Mouse (Mus musculus): Measurements from ENCODE around the gene Zfp507.

The Zfp507 gene

DNA sequence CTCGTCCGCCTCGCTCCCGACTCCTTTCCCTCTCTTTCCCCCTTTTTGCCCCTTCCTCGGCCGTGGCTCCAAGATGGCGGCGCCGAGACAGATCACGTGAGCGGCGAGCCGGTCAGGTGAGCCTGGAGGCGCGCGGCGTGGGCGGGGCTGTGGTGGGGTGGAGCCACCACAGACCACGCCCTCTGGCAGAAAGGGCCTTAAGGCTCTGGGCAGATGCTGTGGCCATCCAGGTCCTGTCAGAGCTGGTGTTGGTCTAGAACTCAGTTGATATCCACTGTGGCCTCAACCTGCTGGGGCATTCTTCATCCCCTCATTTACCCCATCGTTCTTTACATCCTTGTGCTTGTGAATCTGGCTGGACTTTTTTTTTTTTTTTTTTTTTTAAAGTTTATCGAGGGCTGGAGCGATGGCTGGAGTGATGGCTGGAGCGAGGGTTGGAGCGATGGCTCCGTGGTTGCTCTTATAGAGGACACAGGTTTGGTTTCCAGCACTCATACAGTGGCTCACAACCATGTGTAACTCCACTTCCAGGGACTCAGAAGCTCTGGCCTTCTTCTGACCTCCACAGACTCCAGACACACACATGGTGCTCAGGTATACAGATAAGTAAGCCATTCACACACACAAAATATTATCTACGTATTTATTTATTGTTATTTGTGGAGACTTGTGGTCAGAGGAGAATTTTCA, at the start of gene Zfp507:
Zfp507 (minus strand) TSS at position 98 of the 690 bp plus-strand sequence.
- DNase-seq (ENCODE audit: low spot score in 2 of 2) = peak; percentile 79 to 88

DNA sequence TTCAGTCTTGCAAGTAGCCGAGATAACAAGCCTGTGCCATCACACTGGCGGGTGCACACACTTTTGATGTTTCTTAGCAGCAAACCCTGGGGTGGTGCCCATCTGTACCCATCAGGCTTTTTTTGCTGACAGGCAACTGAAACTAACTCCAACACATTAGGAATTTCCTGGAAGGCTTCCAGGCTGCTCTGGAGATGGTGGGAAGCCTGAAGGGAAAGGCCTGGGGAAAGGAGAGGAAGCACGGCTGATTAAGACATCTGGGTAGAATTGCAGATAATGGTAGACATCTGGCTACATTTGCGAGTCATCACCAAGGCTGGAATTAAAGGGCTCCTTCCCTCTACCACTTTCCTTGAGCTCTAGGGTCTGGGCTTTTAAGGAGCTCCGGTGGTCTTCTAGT, 47.6 kb upstream of the Zfp507 start:
- no peak for DNase-seq (ENCODE audit: low spot score in 2 of 2)

DNA sequence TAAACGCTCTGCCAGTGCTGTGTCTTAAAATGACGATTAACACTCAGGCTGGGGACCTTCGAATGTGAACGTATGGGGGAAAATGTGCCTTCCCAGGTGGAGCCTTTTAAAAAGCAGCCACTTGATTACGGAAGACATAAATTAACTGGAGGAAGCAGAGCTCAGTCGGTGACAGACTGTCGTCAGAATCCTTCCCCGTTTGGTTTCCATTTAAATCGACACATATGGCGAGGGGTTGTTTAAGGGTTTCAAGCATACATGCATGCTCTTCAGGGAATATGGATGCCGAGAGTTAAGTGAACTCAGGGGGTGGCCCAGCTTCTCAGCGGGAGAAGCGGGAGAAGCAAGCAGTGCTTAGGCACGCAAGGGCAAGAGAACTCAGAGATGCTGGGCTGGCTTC, 45.7 kb upstream of the Zfp507 start:
- no peak for DNase-seq (ENCODE audit: low spot score in 2 of 2)

DNA sequence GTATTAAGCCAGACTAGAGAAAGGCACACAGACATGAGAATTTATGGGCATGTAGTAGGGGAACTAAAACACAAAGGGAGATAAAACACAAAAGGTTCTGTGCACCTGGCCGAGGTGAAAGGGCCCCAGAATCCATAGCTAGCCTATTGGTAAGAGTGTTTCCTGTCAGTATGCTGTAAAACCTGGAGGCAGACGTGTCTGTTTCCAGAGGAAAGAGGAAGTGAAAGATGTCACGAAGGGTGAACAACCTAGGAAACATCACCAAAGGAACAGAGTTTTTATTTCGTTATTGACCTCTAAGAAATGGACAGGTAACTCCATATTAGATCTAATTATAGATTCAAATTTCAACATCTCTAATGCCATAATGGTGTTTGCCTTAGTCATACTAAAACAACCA, 37.7 kb upstream of the Zfp507 start:
- no peak for DNase-seq (ENCODE audit: low spot score in 2 of 2)

DNA sequence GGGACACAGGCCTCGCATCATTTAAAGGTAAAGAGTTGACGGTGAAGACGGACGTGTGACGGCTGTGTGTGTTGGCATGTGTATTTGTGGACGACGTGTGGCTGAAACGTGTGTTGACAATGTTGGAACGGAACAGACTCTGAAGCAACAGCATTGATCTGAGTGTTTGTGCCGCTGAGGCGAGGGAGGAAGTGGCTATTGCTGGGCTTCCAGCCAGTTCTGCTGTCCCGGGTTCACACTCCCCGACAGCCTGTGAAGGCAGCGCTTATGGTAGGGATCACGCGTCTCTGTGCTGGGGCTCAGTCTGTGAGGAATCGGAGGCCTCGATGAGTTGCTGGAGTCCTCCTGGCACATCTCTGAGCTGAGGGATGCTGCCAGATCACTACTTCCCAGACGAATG, 34.0 kb upstream of the Zfp507 start:
- peak; percentile 24 to 35 for DNase-seq (ENCODE audit: low spot score in 2 of 2)

DNA sequence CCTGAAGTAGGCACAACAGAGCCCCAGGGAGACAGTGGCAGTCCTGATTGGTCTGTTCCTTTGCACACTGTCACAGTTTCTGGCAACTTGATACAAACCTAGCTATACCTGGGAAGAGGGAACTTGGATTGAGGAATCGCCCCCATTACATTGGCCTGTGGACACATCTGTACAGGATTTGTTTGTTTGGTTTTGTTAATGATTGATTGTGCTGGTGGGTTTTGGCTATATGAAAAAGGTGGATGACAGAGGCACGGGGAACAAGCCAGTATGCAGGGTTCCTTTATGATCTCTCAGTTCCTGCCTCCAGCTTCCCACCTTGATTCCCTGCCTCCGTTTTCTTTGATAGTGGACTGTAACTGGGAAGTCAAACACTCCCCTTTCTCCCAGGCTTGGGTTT, 33.6 kb upstream of the Zfp507 start:
- no peak for DNase-seq (ENCODE audit: low spot score in 2 of 2)

DNA sequence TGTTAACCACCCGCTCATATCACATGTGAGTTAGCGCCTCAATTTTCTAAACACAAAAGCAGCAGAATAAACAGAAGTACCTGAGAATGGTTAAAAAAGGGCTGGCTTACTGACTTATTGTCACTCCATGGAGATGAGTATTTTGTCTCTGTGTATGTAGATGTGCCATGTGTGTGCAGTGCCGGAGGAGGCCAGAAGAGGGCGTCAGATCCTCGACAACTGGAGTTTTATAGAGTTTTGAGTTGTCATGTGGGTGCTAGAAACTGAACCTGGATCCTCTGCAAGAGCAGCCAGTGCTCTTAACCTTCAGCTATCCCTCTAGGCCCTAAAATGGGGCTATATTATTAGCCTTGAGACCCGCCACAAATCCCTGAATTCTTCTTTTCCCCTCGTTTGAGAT, 27.3 kb upstream of the Zfp507 start:
- DNase-seq (ENCODE audit: low spot score in 2 of 2) = no peak

DNA sequence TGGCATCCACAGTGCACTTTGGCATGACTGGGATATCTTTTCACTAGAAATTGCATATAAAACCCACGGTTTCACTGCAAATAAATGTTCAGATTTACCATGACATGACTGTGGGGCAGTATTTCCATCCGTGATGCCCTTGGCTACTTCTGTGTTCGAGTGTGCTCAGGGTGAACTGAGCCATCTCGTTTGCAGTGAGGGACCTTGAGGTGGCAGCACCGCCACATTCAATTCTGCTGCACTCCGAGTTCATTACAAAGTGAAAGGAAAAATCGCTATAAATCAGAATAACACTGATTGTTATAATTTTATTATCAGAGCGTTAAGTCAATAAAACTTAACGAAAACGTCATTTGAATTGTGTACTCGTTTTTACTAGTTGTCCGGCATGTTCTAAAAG, 21.1 kb upstream of the Zfp507 start:
- no peak for DNase-seq (ENCODE audit: low spot score in 2 of 2)

DNA sequence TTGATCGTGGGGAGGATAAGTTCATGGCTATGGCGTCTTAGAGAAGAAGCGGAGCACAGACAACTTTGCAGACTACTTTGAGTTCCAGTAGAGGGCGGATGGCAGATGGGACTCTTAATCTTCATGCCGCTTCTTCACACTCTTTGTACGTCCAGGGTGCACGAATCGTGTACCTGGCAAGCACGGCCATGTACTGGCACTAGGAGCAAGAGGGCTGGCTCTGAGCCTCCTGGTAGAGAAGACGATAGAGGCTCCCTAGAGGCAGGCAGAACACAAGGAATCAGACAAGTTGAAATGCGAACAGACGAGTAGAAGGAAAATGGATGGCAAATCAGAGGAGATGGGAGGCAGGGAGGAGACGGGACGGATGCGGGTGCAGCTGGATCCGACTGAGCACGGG, 19.5 kb upstream of the Zfp507 start:
- no peak for DNase-seq (ENCODE audit: low spot score in 2 of 2)

DNA sequence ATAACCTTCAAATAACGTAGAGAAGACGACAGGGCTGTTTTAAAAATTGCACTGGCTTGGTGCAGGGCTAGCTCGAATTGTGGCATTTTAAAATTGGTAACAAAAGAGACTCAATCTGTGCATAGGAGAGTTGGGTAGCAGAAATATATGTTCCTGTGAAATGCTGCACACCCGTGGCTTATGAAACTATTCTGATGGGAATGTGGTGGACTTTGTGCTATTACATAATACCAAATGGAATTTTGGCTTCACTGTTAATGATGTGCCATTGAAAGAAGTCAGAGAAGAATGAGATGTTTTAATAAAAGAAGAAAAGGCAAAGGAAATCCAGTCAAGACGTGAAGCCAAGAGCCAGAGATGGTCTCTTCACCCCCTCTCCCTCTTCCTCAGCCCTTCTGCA, 18.6 kb upstream of the Zfp507 start:
- DNase-seq (ENCODE audit: low spot score in 2 of 2) = no peak

DNA sequence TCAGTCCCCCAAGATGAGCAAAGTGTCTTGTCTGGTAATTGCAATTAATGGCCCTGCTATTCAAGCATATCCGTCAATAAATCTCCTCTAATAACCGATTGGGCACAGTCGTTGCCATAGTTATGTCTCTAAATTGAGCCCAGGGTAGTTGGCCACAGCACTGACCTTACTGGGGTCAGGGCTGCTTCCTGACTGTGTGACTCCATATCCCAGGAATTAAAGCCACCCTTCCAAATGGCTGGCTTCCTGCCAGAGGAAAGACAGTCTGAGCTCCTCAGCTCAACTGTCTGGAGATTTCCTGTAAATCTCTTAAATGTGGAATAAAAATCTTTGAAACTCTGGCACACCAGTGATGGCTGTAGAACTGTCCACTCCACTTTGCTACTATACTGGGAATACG, 16.7 kb upstream of the Zfp507 start:
- DNase-seq (ENCODE audit: low spot score in 2 of 2) = no peak

DNA sequence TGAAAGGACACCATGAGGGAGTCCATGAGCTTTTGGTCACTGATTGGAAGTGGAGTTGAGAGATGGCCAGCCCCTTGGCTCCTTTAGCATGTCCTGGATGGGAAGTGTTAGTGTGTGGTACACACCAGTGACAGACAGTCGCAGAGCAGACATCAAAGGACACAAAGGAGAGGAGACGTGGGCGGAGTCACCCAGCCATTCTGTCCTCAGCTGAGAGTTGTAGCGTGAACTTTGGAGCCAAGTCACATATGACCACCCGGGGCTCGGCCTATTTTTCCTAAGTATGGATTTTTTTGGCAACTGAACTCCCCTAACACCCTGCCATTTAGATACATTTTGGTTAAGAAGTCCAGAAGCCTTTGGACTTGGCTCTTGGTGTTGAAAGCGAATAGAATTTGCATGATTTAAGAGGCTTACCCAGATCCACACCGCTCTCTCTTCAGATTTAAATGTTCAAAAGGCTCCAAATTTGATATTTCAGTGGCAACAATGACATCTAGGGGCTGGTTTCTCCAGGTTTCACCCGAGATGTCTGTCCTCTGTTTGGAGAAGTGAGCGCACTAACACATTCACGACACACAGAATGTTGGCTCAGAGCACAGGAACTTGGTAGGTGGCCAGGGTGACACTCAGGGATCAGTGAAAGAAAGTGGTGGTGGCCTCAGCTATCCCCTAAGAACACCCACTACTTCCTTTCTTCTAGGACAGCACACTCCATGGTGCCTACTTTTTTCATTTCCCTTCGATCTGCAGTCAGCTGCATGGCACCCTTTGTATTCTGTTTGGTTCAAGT, 12.2 kb upstream of the Zfp507 start:
- no peak for DNase-seq (ENCODE audit: low spot score in 2 of 2)

DNA sequence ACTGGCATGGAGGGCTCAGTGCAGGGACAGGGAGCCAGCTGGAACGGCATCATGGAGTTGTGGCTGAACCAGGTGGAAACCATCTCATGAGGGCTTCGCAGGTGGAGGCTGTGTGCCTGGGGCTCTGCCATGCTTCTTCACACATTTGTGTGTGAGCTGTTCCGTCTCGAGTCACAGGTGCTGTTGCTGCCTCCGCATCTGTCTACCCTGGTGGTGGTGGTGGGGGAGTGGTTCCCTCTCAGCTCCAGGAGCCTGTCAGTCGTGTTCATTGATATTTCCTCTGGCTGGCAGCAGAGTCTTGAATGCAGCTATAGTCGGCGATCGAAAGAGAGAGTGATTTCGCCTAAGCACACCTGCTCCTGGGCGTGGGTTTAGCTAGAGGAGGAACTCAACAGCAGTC, 10.5 kb upstream of the Zfp507 start:
- no peak for DNase-seq (ENCODE audit: low spot score in 2 of 2)

DNA sequence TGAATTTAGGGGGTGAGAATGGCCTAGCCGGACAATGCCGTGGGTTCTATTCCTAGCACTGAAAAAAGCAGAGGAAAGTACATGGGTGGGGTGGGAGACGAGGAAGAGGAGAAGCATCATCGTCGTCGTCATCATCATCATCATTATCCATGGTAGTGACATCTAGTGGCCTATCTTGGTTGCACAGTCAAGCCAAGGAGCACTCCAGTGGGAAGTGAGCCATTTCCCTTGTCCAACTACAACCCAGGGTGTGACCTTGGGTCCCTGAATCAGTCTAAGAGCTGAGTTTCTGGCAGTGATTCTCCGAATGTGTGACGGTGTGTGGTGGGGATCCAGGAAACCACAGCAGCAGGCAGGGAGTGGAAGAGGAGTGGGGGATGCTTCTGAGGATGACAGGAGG, 7.9 kb upstream of the Zfp507 start:
- no peak for DNase-seq (ENCODE audit: low spot score in 2 of 2)

DNA sequence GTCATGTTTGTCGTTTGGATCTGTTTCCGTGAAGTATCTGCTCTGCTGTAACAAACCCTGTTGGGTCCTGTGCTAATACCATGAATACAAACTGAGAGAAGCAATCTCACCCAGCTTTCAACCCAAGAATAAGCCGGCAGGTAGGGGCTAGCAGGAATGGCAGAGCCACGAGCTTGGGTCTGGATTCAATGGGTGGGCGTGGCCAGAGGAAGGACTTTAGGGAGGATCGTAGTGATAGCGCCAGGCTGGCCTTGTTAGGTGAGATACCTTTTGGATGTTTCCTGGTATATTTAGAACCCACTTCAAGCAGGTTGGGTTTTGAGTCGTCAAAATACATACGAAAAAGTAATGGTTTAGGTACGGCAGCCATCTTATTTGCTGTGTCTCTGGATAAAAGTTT, 1.4 kb upstream of the Zfp507 start:
- no peak for DNase-seq (ENCODE audit: low spot score in 2 of 2)

DNA sequence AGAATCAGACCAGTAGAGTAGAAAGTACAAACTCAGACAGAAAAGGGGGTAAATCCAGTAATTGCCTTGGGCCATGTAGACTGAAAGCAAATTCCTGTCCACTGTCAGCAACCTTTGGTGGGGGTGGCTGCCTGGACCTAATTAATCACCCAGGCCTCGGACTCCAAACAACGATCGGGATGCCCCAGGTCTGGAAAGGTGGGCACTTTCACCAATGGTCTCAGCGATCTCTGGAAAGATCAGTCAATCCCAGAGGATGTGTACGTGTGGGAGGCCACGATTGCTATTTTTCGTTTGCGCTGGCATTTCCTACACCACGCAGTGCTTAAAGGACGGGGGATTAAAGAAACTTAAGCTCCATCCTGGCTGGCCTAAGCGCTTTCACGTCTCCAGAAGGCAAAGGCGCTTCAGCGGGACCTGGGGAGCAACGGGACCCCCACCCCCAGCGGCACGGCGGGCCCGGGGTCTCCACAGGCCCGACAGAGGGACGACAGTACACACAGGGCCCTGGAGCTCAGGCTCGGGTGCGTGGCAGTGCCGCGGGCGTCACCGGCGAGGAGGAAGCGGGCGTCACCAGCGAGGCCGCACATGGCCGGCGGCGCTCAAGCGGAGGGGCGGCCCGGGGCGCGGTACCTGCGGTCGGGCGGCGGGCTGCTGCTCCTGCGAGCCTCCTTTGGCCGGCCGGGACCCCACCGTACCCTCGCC, 450 bp downstream of the Zfp507 start:
- DNase-seq (ENCODE audit: low spot score in 2 of 2) = no peak

DNA sequence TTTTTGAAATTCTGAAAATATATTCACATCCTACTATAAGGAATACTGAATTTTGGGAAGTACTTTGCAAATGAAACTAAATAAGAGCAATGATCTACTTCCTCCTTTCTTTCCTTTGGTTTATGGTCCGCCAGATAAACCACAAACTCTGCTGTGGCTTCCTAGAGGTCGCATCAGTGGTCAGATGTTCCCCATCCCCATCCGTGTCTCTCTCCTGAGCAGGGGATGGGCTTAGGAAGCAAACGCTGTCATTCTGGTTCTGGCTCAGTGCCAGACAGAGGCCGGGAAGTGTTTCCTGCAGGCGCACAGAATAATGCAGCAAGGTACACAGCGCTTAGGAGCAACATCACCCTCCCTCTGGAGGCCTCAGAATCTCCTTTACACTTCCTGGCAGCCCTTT, 6.7 kb downstream of the Zfp507 start:
- no peak for DNase-seq (ENCODE audit: low spot score in 2 of 2)

DNA sequence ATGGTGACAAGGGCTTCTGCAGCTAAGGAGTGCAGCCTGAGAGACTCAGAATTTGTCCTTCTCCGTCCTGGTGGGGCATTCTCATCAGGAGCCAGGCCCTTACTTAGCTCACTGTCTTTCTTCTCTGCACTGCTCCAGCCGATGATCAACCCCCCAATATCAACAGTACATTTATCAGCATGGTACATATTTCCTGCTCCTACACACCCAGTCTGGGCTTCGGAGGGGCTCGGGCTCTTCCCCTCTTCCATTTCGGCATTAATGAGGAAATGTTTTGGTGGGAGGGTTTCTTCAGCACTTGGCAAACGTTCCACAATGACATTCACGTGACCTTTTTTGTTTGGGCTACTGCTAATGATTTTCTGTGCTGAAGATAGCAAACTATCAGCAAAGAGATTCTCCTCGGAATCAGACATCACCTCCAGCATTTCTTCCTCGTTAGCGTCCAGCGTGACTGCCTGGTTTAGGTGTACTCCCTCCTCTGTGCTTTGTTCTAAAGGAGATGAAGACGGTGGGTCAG, 8.6 kb downstream of the Zfp507 start:
- DNase-seq (ENCODE audit: low spot score in 2 of 2) = no peak

DNA sequence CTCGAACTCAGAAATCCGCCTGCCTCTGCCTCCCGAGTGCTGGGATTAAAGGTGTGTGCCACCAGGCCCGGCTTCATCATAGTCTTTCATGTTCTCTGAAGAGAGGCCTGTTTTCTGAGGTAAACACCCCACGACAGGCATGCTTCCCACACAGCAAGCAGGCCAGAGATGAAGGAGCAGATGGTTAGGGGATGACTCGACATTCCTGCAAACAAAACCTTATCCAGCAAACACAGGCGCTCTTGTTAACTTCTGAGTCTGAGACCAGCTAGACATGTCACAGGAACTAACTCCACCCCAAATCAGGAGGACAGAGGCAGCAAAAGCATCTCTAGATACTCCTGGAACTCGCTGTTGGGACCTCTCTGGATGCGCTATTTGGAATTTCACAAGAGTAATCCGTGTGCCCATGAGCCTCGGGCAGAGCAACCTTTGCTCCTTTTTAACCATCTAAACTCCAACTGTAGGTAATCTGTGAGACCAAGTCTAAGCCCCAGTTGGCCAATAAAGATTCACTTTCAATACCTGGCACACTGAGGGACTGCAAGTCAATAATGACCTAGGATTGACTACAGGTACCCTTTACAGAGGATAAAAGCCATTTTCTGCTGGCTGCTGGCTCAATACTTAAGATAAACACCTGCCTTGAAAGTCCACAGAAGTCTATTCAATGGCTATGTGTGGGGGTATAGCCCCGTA, 10.5 kb downstream of the Zfp507 start:
- DNase-seq (ENCODE audit: low spot score in 2 of 2) = no peak

DNA sequence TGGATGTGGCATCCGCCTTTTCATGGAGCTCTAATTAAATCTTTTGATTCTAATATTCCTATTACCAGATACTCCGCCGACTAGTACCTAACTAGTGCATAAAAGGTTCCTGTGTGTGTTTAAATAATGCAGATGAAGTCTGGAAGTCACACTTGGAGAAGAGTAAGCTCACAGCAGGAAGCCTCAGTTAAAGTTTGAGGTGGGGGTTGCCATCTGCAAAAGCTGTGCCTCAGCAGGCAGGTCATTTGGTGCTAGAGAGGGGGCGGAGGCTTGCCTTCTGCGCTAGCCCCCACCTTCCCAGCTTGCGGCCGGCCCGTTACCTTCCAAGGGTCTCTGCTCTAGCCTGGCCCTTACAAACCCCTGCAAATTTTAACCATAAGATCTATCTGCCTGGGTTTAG, 11.9 kb downstream of the Zfp507 start:
- DNase-seq (ENCODE audit: low spot score in 2 of 2) = no peak

DNA sequence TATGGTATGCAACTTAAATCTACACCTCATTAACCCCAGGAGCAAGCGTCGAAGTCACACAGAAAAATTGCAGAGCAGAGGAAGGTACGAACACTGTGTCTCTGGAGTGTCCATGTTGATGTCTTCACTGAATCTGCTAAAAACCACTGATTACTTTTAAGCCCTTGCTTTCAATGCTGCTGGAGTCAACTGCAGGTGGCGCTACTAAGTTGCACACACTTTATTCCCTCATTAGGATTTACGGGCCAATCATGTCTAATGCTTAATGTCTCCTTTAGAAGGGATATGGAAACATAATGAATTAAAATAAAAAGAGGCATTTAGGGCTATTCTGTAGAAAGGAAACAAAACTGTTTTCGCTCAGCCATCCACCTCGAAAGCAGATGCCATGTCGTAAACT, 12.6 kb downstream of the Zfp507 start:
- no peak for DNase-seq (ENCODE audit: low spot score in 2 of 2)

DNA sequence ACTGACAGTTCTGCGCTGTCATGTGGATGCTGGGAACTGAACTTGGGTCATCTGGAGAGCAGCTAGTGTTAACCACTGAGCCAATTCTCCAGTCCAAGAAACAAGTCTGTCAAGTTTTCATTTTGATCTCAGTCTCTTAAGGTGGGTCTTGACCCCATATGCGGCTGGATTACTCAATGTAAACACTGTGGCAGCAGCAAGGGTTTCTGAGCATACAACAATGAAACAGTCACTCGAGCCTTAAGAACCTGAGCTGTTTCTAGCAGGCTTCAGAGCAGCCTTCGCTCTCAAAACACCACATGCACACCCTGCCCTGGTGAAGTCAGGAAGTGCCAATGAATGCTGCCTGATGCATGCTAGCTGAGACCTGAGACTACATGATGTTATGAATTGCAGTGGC, 17.2 kb downstream of the Zfp507 start:
- DNase-seq (ENCODE audit: low spot score in 2 of 2) = no peak

All from frontal cortex, postnatal 10 days (tissue).